Mouse (Mus musculus) spleen, adult 2 months (tissue): ENCODE measurements at regions not wholly inside any gene's neighbourhood (a gene's known extent, or its start where the extent isn't known, plus 50 kb on each side); places are given as distances from the start of the nearest gene placed in this dataset.

Source experiments
- DNase-seq, 2 experiments: peaks; one replicate each; pipeline versions ENCODE4 v3.0.0 to v3.0.0-alpha.2; 2012 to 2021; ENCODE audit warnings: low spot score in 2 of 2, low read depth in 1 of 2
- H3K27ac ChIP-seq: fragments of 200-500 bp; 2 replicates; pipeline ENCODE4 v1.5.1; 2012; ENCODE audit warnings: low read length, inconsistent platforms; ENCODE audit not compliant: insufficient read depth
- H3K27me3 ChIP-seq: fragments of 200-500 bp; 2 replicates; pipeline ENCODE4 v1.6.1; 2012; ENCODE audit warnings: mild to moderate bottlenecking, moderate library complexity, low read length, inconsistent platforms; ENCODE audit not compliant: control insufficient read depth, insufficient read depth
- H3K36me3 ChIP-seq: fragments of 200-500 bp; 2 replicates; pipeline ENCODE4 v1.6.1; 2012; ENCODE audit warnings: mild to moderate bottlenecking, low read length, inconsistent platforms; ENCODE audit not compliant: control insufficient read depth, insufficient read depth
- H3K4me1 ChIP-seq: fragments of 200-500 bp; 2 replicates; pipeline ENCODE4 v1.6.1; 2011; ENCODE audit warnings: inconsistent platforms; ENCODE audit not compliant: control insufficient read depth, insufficient read depth, insufficient read length
- H3K4me3 ChIP-seq: fragments of 200-500 bp; 2 replicates; pipeline ENCODE4 v1.5.1; 2011; ENCODE audit warnings: mild to moderate bottlenecking, inconsistent platforms; ENCODE audit not compliant: insufficient read depth, insufficient read length; ENCODE audit errors: extremely low read depth
- CTCF ChIP-seq: fragments of 200-500 bp; IDR thresholded peaks from 2 replicates; pipeline ENCODE4 v1.5.1; 2011; ENCODE audit warnings: mild to moderate bottlenecking, inconsistent platforms; ENCODE audit not compliant: insufficient read depth, insufficient read length, insufficient replicate concordance; ENCODE audit errors: extremely low read depth
- POLR2A ChIP-seq: fragments of 200-500 bp; IDR thresholded peaks from 2 replicates; pipeline ENCODE4 v1.6.1; 2011; ENCODE audit warnings: low read depth, low read length, inconsistent platforms
- WGBS: fragments of 180-500 bp; shearing (Covaris S2); methylation state at CpG from one replicate; pipeline ENCODE4 v1.1.7; 2018; 5-methylcytosine and 5-hydroxymethylcytosine counted together

DNA sequence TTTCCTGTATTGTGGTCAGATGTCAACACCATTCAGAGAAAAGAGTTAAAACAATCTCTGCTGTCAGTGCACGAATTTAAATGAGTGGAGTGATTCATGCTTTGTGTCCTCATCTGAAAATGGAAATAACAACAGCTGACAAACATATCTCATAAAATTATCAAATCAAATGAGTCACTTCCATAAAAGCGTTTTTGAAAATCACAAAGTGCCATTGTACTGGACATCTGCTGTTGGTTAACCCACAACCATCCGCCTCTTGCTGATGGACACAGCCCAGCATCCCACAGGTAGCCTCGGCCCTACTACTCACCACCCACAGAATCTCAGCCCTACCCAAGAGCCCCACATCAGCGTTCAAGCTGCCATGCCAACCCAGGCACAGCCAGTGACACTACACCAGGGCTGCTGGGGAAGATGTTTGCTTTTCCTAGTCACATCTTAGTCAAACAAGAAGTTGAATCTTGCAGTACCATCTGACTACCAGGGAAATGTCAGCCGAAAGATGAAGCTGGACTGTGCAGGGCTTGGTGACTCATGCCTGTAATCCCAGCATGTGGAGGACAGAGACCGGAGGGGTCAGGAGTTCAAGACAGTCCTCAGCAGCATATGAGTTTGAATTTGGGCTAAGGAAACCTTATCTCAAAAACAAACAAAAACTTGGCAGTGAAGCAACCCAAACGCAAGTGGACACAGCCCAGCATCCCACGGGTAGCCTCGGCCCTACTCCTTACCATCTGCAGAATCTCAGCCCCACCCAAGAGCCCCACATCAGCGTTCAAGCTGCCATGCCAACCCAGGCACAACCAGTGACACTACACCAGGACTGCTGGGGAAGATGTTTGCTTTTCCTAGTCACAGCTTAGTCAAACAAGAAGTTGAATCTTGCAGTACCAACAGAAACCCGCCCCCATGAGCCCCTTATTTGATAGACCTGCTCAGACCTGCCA, 131.9 kb upstream of the Noct start:
- no peak for DNase-seq
- no peaks in the 10 kb centered on the region for H3K36me3 ChIP-seq
- TF ChIP-seq CTCF (no peak), POLR2A (no peak)
- no peak overlapping the region for H3K27ac ChIP-seq
- H3K27me3 ChIP-seq = no peaks in the 10 kb centered on the region
- no peaks in the 10 kb centered on the region for H3K4me1 ChIP-seq
- H3K4me3 ChIP-seq = no peak overlapping the region
- 82% methylated on average over 12 of the region's 12 CpGs for WGBS

DNA sequence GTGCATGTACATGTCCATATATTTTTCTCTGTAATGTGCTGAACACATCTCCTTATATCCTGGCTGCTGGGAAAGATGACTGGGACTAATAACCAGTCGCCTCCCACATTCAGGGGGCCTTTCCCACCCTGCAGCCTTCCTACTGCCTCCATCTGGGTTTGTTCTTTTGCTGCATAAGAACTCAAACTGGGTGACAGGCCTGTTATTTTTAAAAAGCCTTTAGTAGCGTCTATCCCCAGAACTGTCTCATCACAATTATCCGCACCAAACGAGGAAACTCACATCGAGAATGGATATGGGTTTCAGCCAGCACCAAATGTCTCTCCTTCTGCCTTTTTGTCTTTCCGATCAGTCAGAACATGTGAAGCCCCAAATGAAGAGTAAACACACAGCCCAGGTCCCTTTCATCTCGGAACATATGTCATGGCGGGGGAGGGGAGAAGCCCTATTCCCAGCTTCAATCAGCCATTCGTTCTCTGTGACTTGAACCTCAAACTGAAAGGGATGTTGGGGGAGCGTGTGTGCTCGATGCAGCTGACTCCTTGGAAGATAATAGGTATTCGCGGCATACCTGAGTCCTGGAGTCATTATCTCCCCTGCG, 128.3 kb upstream of the Noct start:
- TF ChIP-seq CTCF (no peak), POLR2A (no peak)
- no peak overlapping the region for H3K4me3 ChIP-seq
- no peak for DNase-seq
- WGBS = 57% methylated on average over 14 of the region's 14 CpGs
- no peaks in the 10 kb centered on the region for H3K4me1 ChIP-seq
- H3K36me3 ChIP-seq = no peaks in the 10 kb centered on the region
- no peaks in the 10 kb centered on the region for H3K27me3 ChIP-seq
- no peak overlapping the region for H3K27ac ChIP-seq

DNA sequence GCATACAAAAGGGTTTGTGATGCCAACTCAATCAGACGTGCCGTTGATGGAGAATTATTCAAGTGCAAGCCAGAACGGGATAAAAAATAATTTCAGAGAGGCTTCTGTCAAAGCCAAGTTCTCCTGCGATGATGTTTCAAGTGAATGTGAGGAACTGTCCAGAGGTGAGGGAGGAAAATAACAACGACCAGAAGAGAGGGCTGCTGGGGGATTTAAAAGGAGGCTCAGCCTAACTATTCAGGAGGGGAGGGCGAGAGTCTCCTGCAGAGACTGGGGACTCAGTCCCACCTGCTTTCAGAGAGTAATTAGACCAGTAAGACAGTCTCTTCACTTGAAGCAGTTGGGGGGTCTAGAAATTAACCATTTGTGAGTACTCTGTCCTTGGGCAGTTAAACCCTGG, 127.7 kb upstream of the Noct start:
- Histone ChIP-seq H3K4me1 (no peaks in the 10 kb centered on the region), H3K4me3 (no peak overlapping the region), H3K36me3 (no peaks in the 10 kb centered on the region), H3K27me3 (no peaks in the 10 kb centered on the region), H3K27ac (no peak overlapping the region)
- DNase-seq = no peak
- TF ChIP-seq CTCF = no peak
- no peak for TF ChIP-seq POLR2A
- 58% methylated on average over 6 of the region's 6 CpGs for WGBS

GRCm38 (mm10) chr3:51097362-51097761, 126.9 kb upstream of the Noct start:
- Histone ChIP-seq H3K4me3 (no peak overlapping the region), H3K27me3 (no peaks in the 10 kb centered on the region), H3K27ac (no peak overlapping the region), H3K36me3 (no peaks in the 10 kb centered on the region), H3K4me1 (no peaks in the 10 kb centered on the region)
- 89% methylated on average over 10 of the region's 10 CpGs for WGBS
- TF ChIP-seq CTCF (no peak), POLR2A (no peak)
- no peak for DNase-seq

- TF ChIP-seq POLR2A (no peak), CTCF (no peak)
- no peak for DNase-seq
- no peaks in the 10 kb centered on the region for H3K4me1 ChIP-seq
- WGBS = 89% methylated on average over 7 of the region's 7 CpGs
- H3K27ac ChIP-seq = no peak overlapping the region
- no peak overlapping the region for H3K4me3 ChIP-seq
- H3K27me3 ChIP-seq = no peaks in the 10 kb centered on the region
- H3K36me3 ChIP-seq = no peaks in the 10 kb centered on the region
Observed at GRCm38 (mm10) chr3:51099966-51100365, 124.3 kb upstream of the Noct start.

DNA sequence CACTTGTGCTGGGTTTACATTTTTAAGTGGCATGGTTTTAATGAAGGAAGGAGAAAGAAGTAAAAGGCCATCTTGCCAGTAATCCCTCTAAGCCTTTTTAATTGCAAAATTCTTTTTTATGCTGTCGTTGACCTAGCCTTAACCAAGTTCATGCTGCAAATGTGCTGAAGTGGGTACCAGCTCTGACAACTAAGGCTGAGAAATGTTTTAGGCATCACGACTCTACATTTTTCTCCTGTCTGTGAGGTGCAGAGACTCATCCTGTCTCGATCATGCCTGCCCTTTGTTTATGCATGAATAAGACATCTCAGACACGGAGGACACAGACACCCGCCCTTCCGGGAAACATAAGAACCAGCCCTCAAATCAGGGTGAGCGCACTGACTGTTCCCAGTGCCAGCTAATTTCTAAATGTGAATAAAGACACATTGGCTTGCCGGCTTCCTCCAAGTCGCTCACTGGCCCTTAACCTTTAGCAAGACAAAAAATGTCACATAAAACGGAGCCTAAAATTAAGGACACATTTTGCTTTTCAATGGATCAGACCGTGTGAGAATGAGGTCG, 115.5 kb upstream of the Noct start:
- H3K4me3 ChIP-seq = no peak overlapping the region
- no peak for DNase-seq
- TF ChIP-seq CTCF (no peak), POLR2A (no peak)
- WGBS = 91% methylated on average over 12 of the region's 12 CpGs
- no peak overlapping the region for H3K27ac ChIP-seq
- no peaks in the 10 kb centered on the region for H3K27me3 ChIP-seq
- H3K4me1 ChIP-seq = no peaks in the 10 kb centered on the region
- no peaks in the 10 kb centered on the region for H3K36me3 ChIP-seq
